Mouse (Mus musculus) megakaryocyte, embryonic 14.5 days (primary cell): ENCODE results near the gene Gm11564. TPM values are rescaled to one million over a fixed set of nuclear protein-coding genes. Genes with fewer than 3 reads are reported as not detected.
"Not testable (repeated sequence)": the region's sequence is repeated elsewhere in the genome, so short reads cannot be mapped to it uniquely, and the experiment has no call there.

Experiments used
- H3K27me3 ChIP-seq: replicated peaks from 2 replicates; pipeline ENCODE3; 2012; ENCODE audit warnings: inconsistent platforms
- H3K36me3 ChIP-seq: replicated peaks from 2 replicates; pipeline ENCODE3; 2012; ENCODE audit warnings: low read length, inconsistent platforms, mixed read lengths
- H3K4me1 ChIP-seq: 2 replicates; pipeline ENCODE4 v1.6.1; 2012; ENCODE audit warnings: inconsistent platforms
- H3K4me3 ChIP-seq: replicated peaks from 2 replicates; pipeline ENCODE3; 2012; ENCODE audit warnings: moderate library complexity, mild to moderate bottlenecking, inconsistent platforms
- H3K9me3 ChIP-seq: 2 replicates; pipeline ENCODE4 v1.6.1; 2012; ENCODE audit warnings: inconsistent platforms
- FLI1 ChIP-seq: IDR thresholded peaks from 2 replicates; pipeline ENCODE4 v1.6.1; 2012; ENCODE audit warnings: low read length, inconsistent platforms, mixed read lengths
- GATA1 ChIP-seq: IDR thresholded peaks from 3 replicates; pipeline ENCODE4 v1.6.1; 2012; ENCODE audit warnings: mixed read lengths, low read length, inconsistent platforms, borderline replicate concordance
- polyA plus RNA-seq: library from polyadenylated mRNA; stranded (reverse); fragments of >175 nt; gene quantifications from 2 replicates; pipeline ENCODE4 v1.2.3, GENCODE M21; 2012; ENCODE audit warnings: low replicate concordance; ENCODE audit not compliant: insufficient read depth

Gm11564 gene
- polyA plus RNA-seq, 1 experiment = not detected

DNA sequence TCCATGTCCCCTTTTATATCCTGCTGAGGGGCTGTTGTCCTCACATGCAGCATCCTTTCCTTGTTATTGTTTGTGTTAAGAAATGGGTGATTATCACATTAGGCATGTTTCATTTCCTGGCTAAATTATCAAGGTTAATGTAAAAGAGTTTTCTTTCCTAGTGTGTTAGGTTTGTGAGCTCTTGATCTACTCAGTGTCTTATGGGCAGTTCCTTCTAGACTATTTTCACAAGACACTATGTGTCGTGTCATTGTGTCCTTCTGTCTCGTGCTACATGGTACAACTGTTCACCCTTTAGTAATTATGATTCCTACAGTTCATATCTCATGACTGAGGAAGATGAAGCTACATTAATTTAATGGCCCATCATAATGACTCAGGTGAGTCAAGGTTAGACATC lies 22.1 kb downstream of the Gm11564 start, which contains the start of gene Gm11596:
Gene Gm11596, minus strand, starts transcription at position 101 of the 400 bp plus-strand sequence.
- Histone ChIP-seq H3K4me1 (no peaks in the 10 kb centered on the region), H3K36me3 (no peaks in the 10 kb centered on the region), H3K9me3 (no peaks in the 10 kb centered on the region), H3K27me3 (no peaks in the 10 kb centered on the region), H3K4me3 (no peak within 1 kb of the TSS)
- TF ChIP-seq FLI1 (no peak), GATA1 (no peak)

DNA sequence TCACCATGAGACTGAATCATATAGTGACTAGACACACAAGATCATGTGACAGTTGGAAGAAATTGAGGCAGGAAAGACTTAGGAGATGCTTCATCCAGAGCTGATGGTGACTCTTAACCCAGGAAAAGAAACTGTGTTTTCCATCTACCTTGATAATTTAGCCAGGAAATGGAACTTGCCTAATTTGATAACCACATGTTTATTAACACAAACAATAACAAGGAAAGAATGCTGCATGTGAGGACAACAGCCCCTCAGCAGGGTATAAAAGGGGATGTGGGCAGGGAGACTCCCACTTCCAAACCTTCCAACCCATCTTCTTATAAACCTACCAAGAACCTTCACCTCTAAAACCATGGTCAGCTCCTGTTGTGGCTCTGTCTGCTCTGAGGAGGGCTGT lies 30.6 kb downstream of the Gm11564 start, which contains the start of gene Krtap4-9:
Gene Krtap4-9, plus strand, starts transcription at position 301 of the 400 bp plus-strand sequence.
- not testable (repeated sequence) for H3K4me1 ChIP-seq, H3K4me3 ChIP-seq, H3K36me3 ChIP-seq, H3K9me3 ChIP-seq, H3K27me3 ChIP-seq

DNA sequence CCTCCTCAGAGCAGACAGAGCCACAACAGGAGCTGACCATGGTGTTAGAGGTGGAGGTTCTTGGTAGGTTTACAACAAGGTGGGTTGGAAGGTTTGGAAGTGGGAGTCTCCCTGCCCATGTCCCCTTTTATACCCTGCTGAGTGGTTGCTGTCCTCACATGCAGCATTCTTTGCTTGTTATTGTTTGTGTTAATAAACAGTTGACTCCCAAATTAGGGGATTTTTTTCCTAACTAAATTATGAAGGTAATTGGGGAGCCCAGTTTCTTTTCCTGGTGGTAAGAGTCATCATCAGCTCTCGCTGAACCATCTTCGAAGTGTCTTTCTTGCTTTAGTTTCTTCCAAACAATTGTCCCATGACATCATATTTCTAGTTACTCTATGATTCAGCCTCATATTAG lies 34.9 kb downstream of the Gm11564 start, which contains the start of gene Krtap4-8:
Gene Krtap4-8, minus strand, starts transcription at position 101 of the 400 bp plus-strand sequence.
- H3K9me3 ChIP-seq = no peaks in the 10 kb centered on the region
- H3K4me3 ChIP-seq = no peak within 1 kb of the TSS
- no peak for TF ChIP-seq GATA1
- no peaks in the 10 kb centered on the region for H3K27me3 ChIP-seq
- no peaks in the 10 kb centered on the region for H3K36me3 ChIP-seq
- H3K4me1 ChIP-seq = no peaks in the 10 kb centered on the region

- no peak for TF ChIP-seq FLI1
- no peak for TF ChIP-seq GATA1
- H3K36me3 ChIP-seq = no peaks in the 10 kb centered on the region
- no peaks in the 10 kb centered on the region for H3K4me1 ChIP-seq
- no peaks in the 10 kb centered on the region for H3K9me3 ChIP-seq
- no peaks in the 10 kb centered on the region for H3K27me3 ChIP-seq
- no peak overlapping the region for H3K4me3 ChIP-seq
Measured at GRCm38 (mm10) chr11:99778401-99778800, 37.1 kb downstream of the Gm11564 start.

- H3K4me1 ChIP-seq, H3K27me3 ChIP-seq, H3K9me3 ChIP-seq, H3K36me3 ChIP-seq, H3K4me3 ChIP-seq: not testable (repeated sequence)
Measured at GRCm38 (mm10) chr11:99772813-99773212, 42.7 kb downstream of the Gm11564 start, which contains the start of gene Gm11595. TSS of gene Gm11595 (minus strand) at chr11:99772913.

DNA sequence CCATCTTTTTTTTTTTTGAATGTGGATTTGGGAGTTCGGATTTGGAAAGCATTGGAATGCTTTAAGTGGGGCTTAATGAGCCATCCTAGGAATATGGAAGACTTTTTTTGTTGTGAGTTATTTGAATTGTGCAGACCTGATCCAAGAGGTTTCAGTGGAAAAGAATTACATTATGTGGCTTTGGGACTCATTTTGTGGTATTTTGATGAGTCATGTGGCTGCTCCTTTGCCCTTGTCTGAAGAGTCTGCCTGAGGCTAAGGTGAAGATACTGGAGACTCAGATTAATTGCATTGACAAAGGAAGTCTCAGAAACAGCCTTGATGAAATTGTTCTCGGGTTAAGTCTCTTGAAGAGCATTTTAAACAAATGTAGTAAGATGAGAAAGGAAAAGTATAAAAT lies 47.1 kb downstream of the Gm11564 start:
- TF ChIP-seq FLI1 = no peak
- TF ChIP-seq GATA1 = no peak
- H3K36me3 ChIP-seq = no peaks in the 10 kb centered on the region
- no peaks in the 10 kb centered on the region for H3K9me3 ChIP-seq
- no peaks in the 10 kb centered on the region for H3K4me1 ChIP-seq
- H3K27me3 ChIP-seq = no peaks in the 10 kb centered on the region
- no peak overlapping the region for H3K4me3 ChIP-seq

Other genes with a start within 250 kb of the Gm11564 start
- not detected in 2 replicates for gene Krtap3-1, start 249.0 kb downstream of the Gm11564 start, polyA plus RNA-seq
- gene Krtap1-5, start 234.7 kb downstream of the Gm11564 start, polyA plus RNA-seq = not detected in 2 replicates
- gene Krtap1-4, start 232.0 kb downstream of the Gm11564 start, polyA plus RNA-seq = not detected in 2 replicates
- gene Krtap1-3, start 224.3 kb downstream of the Gm11564 start, polyA plus RNA-seq = not detected in 2 replicates
- not detected in 2 replicates for gene Krtap9-3, start 217.6 kb downstream of the Gm11564 start, polyA plus RNA-seq
- gene Gm11938, start 212.4 kb downstream of the Gm11564 start, polyA plus RNA-seq = not detected in 2 replicates
- gene Gm11937, start 205.5 kb downstream of the Gm11564 start, polyA plus RNA-seq = not detected in 2 replicates
- not detected in 2 replicates for gene Krtap2-4, start 200.8 kb downstream of the Gm11564 start, polyA plus RNA-seq
- not detected in 2 replicates for gene Gm11562, start 195.2 kb downstream of the Gm11564 start, polyA plus RNA-seq
- gene Krtap4-1, start 187.4 kb downstream of the Gm11564 start, polyA plus RNA-seq = not detected in 2 replicates
- gene Krtap4-2, start 180.6 kb downstream of the Gm11564 start, polyA plus RNA-seq = not detected in 2 replicates
- gene Krtap4-7, start 171.6 kb downstream of the Gm11564 start, polyA plus RNA-seq = not detected in 2 replicates
- not detected in 2 replicates for gene Gm11555, start 165.4 kb downstream of the Gm11564 start, polyA plus RNA-seq
- gene Gm11563, start 156.7 kb downstream of the Gm11564 start, polyA plus RNA-seq = not detected in 2 replicates
- not detected in 2 replicates for gene Krtap4-6, start 149.7 kb downstream of the Gm11564 start, polyA plus RNA-seq
- gene Gm14190, start 124.9 kb downstream of the Gm11564 start, polyA plus RNA-seq = not detected in 2 replicates
- gene Gm14180, start 81.4 kb downstream of the Gm11564 start, polyA plus RNA-seq = not detected in 2 replicates
- not detected in 2 replicates for gene Gm11595, start 42.8 kb downstream of the Gm11564 start, polyA plus RNA-seq
- not detected in 2 replicates for gene Krtap4-8, start 35.0 kb downstream of the Gm11564 start, polyA plus RNA-seq
- not detected in 2 replicates for gene Krtap4-9, start 30.5 kb downstream of the Gm11564 start, polyA plus RNA-seq
- not detected in 2 replicates for gene Gm11596, start 22.2 kb downstream of the Gm11564 start, polyA plus RNA-seq
- gene Gm11569, start 16.7 kb downstream of the Gm11564 start, polyA plus RNA-seq = not detected in 2 replicates
- gene Gm11554, start 11.2 kb downstream of the Gm11564 start, polyA plus RNA-seq = not detected in 2 replicates
- not detected in 2 replicates for gene Krtap4-13, start 5.8 kb downstream of the Gm11564 start, polyA plus RNA-seq
- gene 2300003K06Rik, start 22.4 kb upstream of the Gm11564 start, polyA plus RNA-seq = not detected in 2 replicates
- gene Krtap4-16, start 35.9 kb upstream of the Gm11564 start, polyA plus RNA-seq = not detected in 2 replicates
- not detected in 2 replicates for gene Gm11568, start 42.3 kb upstream of the Gm11564 start, polyA plus RNA-seq
- gene Gm11559, start 48.8 kb upstream of the Gm11564 start, polyA plus RNA-seq = not detected in 2 replicates
- gene Krtap9-1, start 57.7 kb upstream of the Gm11564 start, polyA plus RNA-seq = not detected in 2 replicates
- gene Gm11567, start 63.5 kb upstream of the Gm11564 start, polyA plus RNA-seq = not detected in 2 replicates
- gene Krtap31-1, start 92.3 kb upstream of the Gm11564 start, polyA plus RNA-seq = not detected in 2 replicates
- not detected in 2 replicates for gene Gm11565, start 99.1 kb upstream of the Gm11564 start, polyA plus RNA-seq
- gene Krtap31-2, start 120.6 kb upstream of the Gm11564 start, polyA plus RNA-seq = not detected in 2 replicates
- not detected in 2 replicates for gene Krtap9-5, start 132.8 kb upstream of the Gm11564 start, polyA plus RNA-seq
- gene Krtap29-1, start 163.4 kb upstream of the Gm11564 start, polyA plus RNA-seq = not detected in 2 replicates
- gene Krtap16-1, start 170.9 kb upstream of the Gm11564 start, polyA plus RNA-seq = not detected in 2 replicates
- gene Krtap17-1, start 178.3 kb upstream of the Gm11564 start, polyA plus RNA-seq = not detected in 2 replicates
- not detected in 2 replicates for gene Krt33a, start 200.5 kb upstream of the Gm11564 start, polyA plus RNA-seq
- not detected in 2 replicates for gene Krt33b, start 214.2 kb upstream of the Gm11564 start, polyA plus RNA-seq
- gene Krt34, start 225.9 kb upstream of the Gm11564 start, polyA plus RNA-seq = not detected in 2 replicates
- gene Krt31, start 234.9 kb upstream of the Gm11564 start, polyA plus RNA-seq = not detected in 2 replicates